Mouse (Mus musculus) small intestine, adult 10 weeks (tissue): Measurements from ENCODE around the gene Hao2. TPM values are rescaled to one million over a fixed set of nuclear protein-coding genes. Genes with fewer than 3 reads are reported as not detected.

Experiments used
- polyA plus RNA-seq: library from polyadenylated mRNA; stranded (reverse); fragments of 350-450 nt; fragmentation: Illumina TruSeq; extraction: RNeasy Lipid Tissue Mini Kit (QIAGEN cat#74804); gene quantifications from one replicate; pipeline ENCODE4 v1.2.3, GENCODE M21; 2014; ENCODE audit warnings: low replicate concordance

Hao2 gene
- polyA plus RNA-seq, result 1.4 TPM

GRCm38 (mm10) chr3:98893057-98893772, at the start of gene Hao2:
Gene Hao2, minus strand, starts transcription at chr3:98893239.

DNA sequence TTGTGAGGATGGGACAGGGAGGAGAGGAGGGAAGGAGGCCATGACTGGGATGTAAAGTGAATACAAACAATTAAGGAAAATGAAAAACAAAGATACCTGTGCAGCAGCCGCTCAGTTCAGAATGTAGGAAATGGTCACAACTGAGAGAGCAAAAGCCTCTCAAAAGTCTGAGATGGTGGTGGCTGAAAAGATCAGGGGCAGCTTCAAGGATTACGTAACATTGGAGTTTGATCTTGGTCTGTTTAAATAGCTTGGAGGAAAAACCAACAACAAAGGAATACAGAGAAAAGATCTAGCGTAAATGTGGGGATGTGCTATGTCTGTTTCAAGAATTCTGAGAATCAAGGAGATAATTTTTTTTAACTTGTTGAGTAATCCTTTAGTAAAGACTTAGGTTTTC, 33.5 kb downstream of the Hao2 start, which contains the start of gene Hsd3b1:
Gene Hsd3b1 (minus strand): TSS at position 219 of the 400 bp plus-strand sequence.

Other genes starting within 250 kb of the Hao2 start
- 4.0 TPM for gene Hsd3b2, start 168.7 kb downstream of the Hao2 start, polyA plus RNA-seq
- 8.7 TPM for gene Hsd3b3, start 130.1 kb downstream of the Hao2 start, polyA plus RNA-seq
- not detected for gene Hsd3b6, start 78.8 kb downstream of the Hao2 start, polyA plus RNA-seq
- gene Hsd3b1, start 33.4 kb downstream of the Hao2 start, polyA plus RNA-seq, result not detected
- gene Wars2, start 247.8 kb upstream of the Hao2 start, polyA plus RNA-seq, result 4.6 TPM